Mouse (Mus musculus): ENCODE measurements around the gene Smyd3.

DNA sequence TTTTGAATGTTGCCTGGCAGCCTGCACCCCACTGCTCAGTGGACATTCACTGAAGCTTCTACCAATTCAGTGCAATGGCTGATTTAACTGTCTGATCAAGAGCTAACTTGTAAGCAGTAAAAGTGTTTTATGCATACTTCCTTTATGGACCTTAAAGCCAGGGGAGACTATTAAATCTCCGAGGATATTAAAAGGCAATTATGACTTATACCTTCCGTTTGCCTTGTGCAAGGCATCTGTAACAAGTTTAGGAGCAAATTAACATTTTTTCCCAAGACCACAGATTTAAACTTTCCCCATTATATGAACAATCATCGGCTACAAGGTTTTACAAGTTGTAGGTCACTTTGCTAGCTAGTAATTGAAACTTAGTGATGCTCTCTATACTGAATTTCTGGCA is 87.8 kb downstream of the Smyd3 start:
- TF ChIP-seq CTCF (IDR thresholded peaks at IDR 0.05; ENCODE audit: low read depth, low read length), result no peak
- TF ChIP-seq GATA1 (IDR thresholded peaks at IDR 0.05; ENCODE audit: borderline replicate concordance, low read length), result no peak
- no peak for TF ChIP-seq TAL1 (conservative IDR thresholded peaks at IDR 0.05; ENCODE audit: low read depth, low read length)
- TF ChIP-seq GATA2 (IDR thresholded peaks at IDR 0.05; ENCODE audit: borderline replicate concordance, low read depth, low read length), result no peak

Data from G1E (cell line).